Mouse (Mus musculus) limb, embryonic 10.5 days (tissue): ENCODE results near the gene Pip5k1c. TPM values are rescaled to one million over a fixed set of nuclear protein-coding genes. Genes with fewer than 3 reads are reported as not detected.

ENCODE experiments used
- DNase-seq: peaks from one replicate; pipeline ENCODE4 v3.0.0-alpha.2; 2017; ENCODE audit warnings: low spot score
- H3K27ac ChIP-seq: fragments of 300-500 bp; sonication (generic); 2 replicates; pipeline ENCODE4 v1.5.1; 2016; ENCODE audit warnings: mild to moderate bottlenecking
- H3K27me3 ChIP-seq: fragments of 300-500 bp; sonication (generic); 2 replicates; pipeline ENCODE4 v1.6.1; 2016; ENCODE audit warnings: low read depth, mild to moderate bottlenecking; ENCODE audit not compliant: poor library complexity, severe bottlenecking
- H3K36me3 ChIP-seq: fragments of 300-500 bp; sonication (generic); 2 replicates; pipeline ENCODE4 v1.6.1; 2016; ENCODE audit warnings: mild to moderate bottlenecking, moderate library complexity
- H3K4me1 ChIP-seq: fragments of 300-500 bp; sonication (generic); 2 replicates; pipeline ENCODE4 v1.6.1; 2016
- H3K4me3 ChIP-seq: fragments of 300-500 bp; sonication (generic); 2 replicates; pipeline ENCODE4 v1.5.1; 2016; ENCODE audit warnings: mild to moderate bottlenecking, moderate library complexity
- H3K9me3 ChIP-seq: fragments of 300-500 bp; sonication (generic); replicated peaks from 2 replicates; pipeline ENCODE4 v1.6.1; 2016; ENCODE audit warnings: mild to moderate bottlenecking
- WGBS: fragments of 180-500 bp; shearing (Covaris S2); methylation state at CpG from one replicate; pipeline ENCODE4 v1.1.7; 2016; 5-methylcytosine and 5-hydroxymethylcytosine counted together
- polyA plus RNA-seq: library from polyadenylated mRNA; unstranded; fragments of >200 nt; fragmentation: Nextera tagmentation; extraction: Ambion mirVana; gene quantifications from 2 replicates; pipeline ENCODE4 v1.2.1, GENCODE M21; 2016

Gene Pip5k1c
- polyA plus RNA-seq, 1 experiment from 2014 or later: 71.3 TPM

GRCm38 (mm10) chr10:81313581-81313980 is 20.8 kb downstream of the Pip5k1c start:
- Histone ChIP-seq H3K36me3 (peaks cover 99% of the 10 kb centered on the region), H3K4me3 (no peak overlapping the region), H3K27me3 (no peaks in the 10 kb centered on the region), H3K4me1 (peaks cover 30% of the 10 kb centered on the region), H3K9me3 (no peaks in the 10 kb centered on the region), H3K27ac (no peak overlapping the region)
- DNase-seq: no peak
- whole genome bisulfite sequencing: 96% methylated on average over 13 of the region's 13 CpGs

GRCm38 (mm10) chr10:81314201-81314600 is 21.4 kb downstream of the Pip5k1c start:
- H3K4me3 ChIP-seq: no peak overlapping the region
- peaks cover 36% of the 10 kb centered on the region for H3K4me1 ChIP-seq
- no peak for DNase-seq
- H3K27me3 ChIP-seq: no peaks in the 10 kb centered on the region
- peaks cover 97% of the 10 kb centered on the region for H3K36me3 ChIP-seq
- H3K27ac ChIP-seq: no peak overlapping the region
- 83% methylated on average over 7 of the region's 7 CpGs for WGBS
- H3K9me3 ChIP-seq: no peaks in the 10 kb centered on the region

GRCm38 (mm10) chr10:81315587-81315986 is 22.8 kb downstream of the Pip5k1c start:
- H3K4me3 ChIP-seq: no peak overlapping the region
- H3K27me3 ChIP-seq: no peaks in the 10 kb centered on the region
- 0 out of 2 replicates have a peak overlapping the region, but pooled peaks have one; percentile 70 for H3K27ac ChIP-seq
- DNase-seq: no peak
- no peaks in the 10 kb centered on the region for H3K9me3 ChIP-seq
- peaks cover 84% of the 10 kb centered on the region for H3K36me3 ChIP-seq
- peaks cover 44% of the 10 kb centered on the region for H3K4me1 ChIP-seq
- WGBS: 96% methylated on average over 16 of the region's 16 CpGs

- H3K4me3 ChIP-seq: peak overlapping the region; percentile 33
- no peaks in the 10 kb centered on the region for H3K9me3 ChIP-seq
- peaks cover 45% of the 10 kb centered on the region for H3K4me1 ChIP-seq
- peak overlapping the region; percentile 70; the same call in 1 of the 2 replicates for H3K27ac ChIP-seq
- 52% methylated on average over 16 of the region's 16 CpGs for WGBS
- H3K27me3 ChIP-seq: no peaks in the 10 kb centered on the region
- H3K36me3 ChIP-seq: peaks cover 74% of the 10 kb centered on the region
- DNase-seq: no peak
These were observed 23.7 kb downstream of the Pip5k1c start for GRCm38 (mm10) chr10:81316338-81317060.

- H3K9me3 ChIP-seq: no peaks in the 10 kb centered on the region
- H3K4me1 ChIP-seq: peaks cover 52% of the 10 kb centered on the region
- H3K36me3 ChIP-seq: peaks cover 68% of the 10 kb centered on the region
- peak overlapping the region; percentile 33 for H3K4me3 ChIP-seq
- DNase-seq: no peak
- H3K27me3 ChIP-seq: no peaks in the 10 kb centered on the region
- 9% methylated on average over 20 of the region's 20 CpGs for WGBS
- H3K27ac ChIP-seq: peak overlapping the region; percentile 70; the same call in 1 of the 2 replicates
These were observed 24.5 kb downstream of the Pip5k1c start for GRCm38 (mm10) chr10:81317273-81317672.

- 95% methylated on average over 13 of the region's 13 CpGs for WGBS
- H3K9me3 ChIP-seq: no peaks in the 10 kb centered on the region
These were observed 26.0 kb downstream of the Pip5k1c start for GRCm38 (mm10) chr10:81318589-81319329.

GRCm38 (mm10) chr10:81319330-81319699 is 26.6 kb downstream of the Pip5k1c start:
- Histone ChIP-seq H3K9me3 (no peaks in the 10 kb centered on the region), H3K4me1 (peaks cover 60% of the 10 kb centered on the region), H3K36me3 (peaks cover 68% of the 10 kb centered on the region), H3K27me3 (no peaks in the 10 kb centered on the region), H3K27ac (peak overlapping the region; percentile 95), H3K4me3 (peak overlapping the region; percentile 95)
- WGBS: 40% methylated on average over 8 of the region's 8 CpGs
- DNase-seq: no peak

More at GRCm38 (mm10) chr10:81318589-81319329, 26.0 kb downstream of the Pip5k1c start:
- H3K27me3 ChIP-seq: no peaks in the 10 kb centered on the region
- peak overlapping the region; percentile 95 for H3K4me3 ChIP-seq
- peaks cover 60% of the 10 kb centered on the region for H3K4me1 ChIP-seq
- H3K36me3 ChIP-seq: peaks cover 68% of the 10 kb centered on the region
- H3K27ac ChIP-seq: peak overlapping the region; percentile 95
- no peak for DNase-seq

GRCm38 (mm10) chr10:81319741-81320549 is 27.2 kb downstream of the Pip5k1c start:
- peak; percentile 96 for DNase-seq
- peak overlapping the region; percentile 95 for H3K27ac ChIP-seq
- H3K36me3 ChIP-seq: peaks cover 68% of the 10 kb centered on the region
- H3K4me3 ChIP-seq: peak overlapping the region; percentile 95
- no peaks in the 10 kb centered on the region for H3K9me3 ChIP-seq
- 1% methylated on average over 38 of the region's 38 CpGs for WGBS
- no peaks in the 10 kb centered on the region for H3K27me3 ChIP-seq
- peaks cover 60% of the 10 kb centered on the region for H3K4me1 ChIP-seq

GRCm38 (mm10) chr10:81320550-81321347 is 28.0 kb downstream of the Pip5k1c start, which contains the start of gene Cactin:
Gene Cactin (plus strand): TSS chr10:81321103.
- Histone ChIP-seq H3K4me1 (peaks cover 57% of the 10 kb centered on the region), H3K36me3 (peaks cover 68% of the 10 kb centered on the region), H3K27ac (peak within 1 kb of the TSS; percentile 95), H3K4me3 (peak within 1 kb of the TSS; percentile 95), H3K27me3 (no peaks in the 10 kb centered on the region), H3K9me3 (no peaks in the 10 kb centered on the region)
- DNase-seq: peak; percentile 97
- WGBS: under 1% methylated on average over 68 of the region's 68 CpGs

- no peak for DNase-seq
- no peaks in the 10 kb centered on the region for H3K9me3 ChIP-seq
- 3% methylated on average over 20 of the region's 20 CpGs for WGBS
- H3K27ac ChIP-seq: peak overlapping the region; percentile 95
- peak overlapping the region; percentile 95 for H3K4me3 ChIP-seq
- H3K4me1 ChIP-seq: peaks cover 53% of the 10 kb centered on the region
- peaks cover 68% of the 10 kb centered on the region for H3K36me3 ChIP-seq
- H3K27me3 ChIP-seq: no peaks in the 10 kb centered on the region
These were observed 28.7 kb downstream of the Pip5k1c start for GRCm38 (mm10) chr10:81321436-81321835.

GRCm38 (mm10) chr10:81322444-81322843 is 29.7 kb downstream of the Pip5k1c start:
- no peak for DNase-seq
- Histone ChIP-seq H3K4me1 (peaks cover 52% of the 10 kb centered on the region), H3K9me3 (no peaks in the 10 kb centered on the region), H3K4me3 (peak overlapping the region; percentile 95), H3K36me3 (peaks cover 69% of the 10 kb centered on the region), H3K27ac (no peak overlapping the region), H3K27me3 (no peaks in the 10 kb centered on the region)
- WGBS: 96% methylated on average over 27 of the region's 27 CpGs
